Mouse (Mus musculus) hindbrain, embryonic 12.5 days (tissue): ENCODE data around the gene Tbx21. TPM values are rescaled to one million over a fixed set of nuclear protein-coding genes. Genes with fewer than 3 reads are reported as not detected.

Experiments used
- ATAC-seq: fragments of 200-750 bp; cut with Nextera tagmentation; 2 replicates; pipeline ENCODE4 v1.8.0; 2017; ENCODE audit warnings: moderate TSS enrichment; ENCODE audit not compliant: low FRiP score
- H3K27ac ChIP-seq: fragments of 300-500 bp; sonication (generic); 2 replicates; pipeline ENCODE4 v1.5.1; 2016; ENCODE audit warnings: mild to moderate bottlenecking
- H3K27me3 ChIP-seq: fragments of 300-500 bp; sonication (generic); 2 replicates; pipeline ENCODE4 v1.6.1; 2016; ENCODE audit warnings: mild to moderate bottlenecking
- H3K36me3 ChIP-seq: fragments of 300-500 bp; sonication (generic); 2 replicates; pipeline ENCODE4 v1.6.1; 2016; ENCODE audit warnings: mild to moderate bottlenecking
- H3K4me1 ChIP-seq: fragments of 300-500 bp; sonication (generic); 2 replicates; pipeline ENCODE4 v1.6.1; 2016
- H3K4me2 ChIP-seq: fragments of 300-500 bp; sonication (generic); replicated peaks from 2 replicates; pipeline ENCODE4 v1.6.1; 2016; ENCODE audit warnings: mild to moderate bottlenecking
- H3K4me3 ChIP-seq: fragments of 300-500 bp; sonication (generic); 2 replicates; pipeline ENCODE4 v1.5.1; 2016; ENCODE audit warnings: mild to moderate bottlenecking
- H3K9ac ChIP-seq: fragments of 300-500 bp; sonication (generic); 2 replicates; pipeline ENCODE4 v1.6.1; 2016; ENCODE audit warnings: mild to moderate bottlenecking, moderate library complexity
- H3K9me3 ChIP-seq: fragments of 300-500 bp; sonication (generic); replicated peaks from 2 replicates; pipeline ENCODE4 v1.6.1; 2016; ENCODE audit warnings: mild to moderate bottlenecking
- WGBS: fragments of 180-500 bp; shearing (Covaris S2); methylation state at CpG from one replicate; pipeline ENCODE4 v1.1.7; 2016; 5-methylcytosine and 5-hydroxymethylcytosine counted together
- polyA plus RNA-seq: library from polyadenylated mRNA; unstranded; fragments of >200 nt; fragmentation: Nextera tagmentation; extraction: Ambion mirVana; gene quantifications from 2 replicates; pipeline ENCODE4 v1.2.1, GENCODE M21; 2016

The Tbx21 gene
- polyA plus RNA-seq, 1 experiment from 2014 or later, result 0.10 TPM

DNA sequence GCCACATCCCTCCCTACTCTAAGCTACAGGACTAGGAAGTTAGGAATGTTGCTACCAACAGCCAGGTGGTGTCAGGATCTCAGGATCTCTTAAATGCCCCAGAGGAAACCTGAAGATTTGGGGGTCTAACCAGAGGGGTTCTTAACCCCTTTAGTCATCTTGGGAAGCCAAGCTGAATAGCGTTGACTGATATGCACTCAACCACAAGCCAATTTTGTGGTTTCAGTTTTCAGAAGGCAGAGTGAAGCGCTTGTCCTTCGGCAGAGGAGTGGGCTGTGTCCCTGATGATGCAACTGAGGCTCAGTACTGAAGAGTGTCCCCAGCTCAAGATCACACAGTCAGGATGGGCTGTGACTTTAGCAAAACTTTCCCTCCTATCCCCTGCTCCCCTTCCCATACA lies 13.8 kb upstream of the Tbx21 start:
- Histone ChIP-seq H3K4me2 (no peak overlapping the region), H3K36me3 (no peaks in the 10 kb centered on the region), H3K27me3 (peaks cover 58% of the 10 kb centered on the region), H3K9me3 (no peaks in the 10 kb centered on the region), H3K9ac (no peak overlapping the region), H3K27ac (no peak overlapping the region), H3K4me3 (no peak overlapping the region), H3K4me1 (peaks cover 23% of the 10 kb centered on the region)
- ATAC-seq, result no peak
- WGBS, result 69% methylated on average over 3 of the region's 3 CpGs

DNA sequence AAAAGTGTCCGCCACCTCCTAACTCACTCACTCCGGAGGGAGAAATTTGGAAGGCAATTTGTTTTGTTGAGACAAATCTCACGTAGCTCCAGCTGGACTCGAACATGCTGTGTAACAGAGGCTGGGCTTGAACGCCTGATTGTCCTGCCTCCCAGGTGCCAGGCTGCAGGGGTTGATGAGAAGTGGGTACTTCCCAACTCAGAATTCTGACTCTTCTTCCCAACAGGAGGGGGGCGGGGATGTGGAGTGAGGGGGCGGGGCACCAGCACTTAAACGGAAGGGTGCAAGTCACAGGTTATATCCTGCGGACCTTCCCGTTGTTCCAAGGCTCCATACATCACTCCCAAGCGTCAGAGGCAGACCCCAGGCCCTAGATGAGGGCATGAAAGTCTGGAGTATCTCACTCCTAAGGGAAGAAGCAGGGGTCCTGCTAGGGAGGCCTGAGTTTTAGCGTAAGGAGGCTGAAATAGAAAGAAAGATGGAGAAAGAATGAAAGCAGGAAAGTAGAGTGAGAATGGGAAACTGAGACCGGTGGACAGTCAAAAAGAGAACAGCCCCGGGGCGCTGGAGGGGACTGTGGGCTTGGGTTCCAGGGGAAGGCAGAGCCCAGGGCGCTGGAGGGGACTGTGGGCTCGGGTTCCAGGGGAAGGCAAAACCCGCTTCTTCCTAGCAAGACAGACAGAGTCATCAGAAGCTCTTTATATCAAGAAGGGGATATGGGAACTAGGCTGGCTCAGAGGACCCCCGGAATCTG lies 12.5 kb upstream of the Tbx21 start:
- no peaks in the 10 kb centered on the region for H3K9me3 ChIP-seq
- H3K27me3 ChIP-seq, result peaks cover 53% of the 10 kb centered on the region
- H3K4me3 ChIP-seq, result peak overlapping the region; percentile 45
- H3K27ac ChIP-seq, result no peak overlapping the region
- no peak for ATAC-seq
- no peaks in the 10 kb centered on the region for H3K36me3 ChIP-seq
- H3K9ac ChIP-seq, result peak overlapping the region; percentile 56; the same call in 1 of the 2 replicates
- H3K4me1 ChIP-seq, result peaks cover 30% of the 10 kb centered on the region
- 10% methylated on average over 19 of the region's 19 CpGs for WGBS
- H3K4me2 ChIP-seq, result peak overlapping the region; percentile 79

DNA sequence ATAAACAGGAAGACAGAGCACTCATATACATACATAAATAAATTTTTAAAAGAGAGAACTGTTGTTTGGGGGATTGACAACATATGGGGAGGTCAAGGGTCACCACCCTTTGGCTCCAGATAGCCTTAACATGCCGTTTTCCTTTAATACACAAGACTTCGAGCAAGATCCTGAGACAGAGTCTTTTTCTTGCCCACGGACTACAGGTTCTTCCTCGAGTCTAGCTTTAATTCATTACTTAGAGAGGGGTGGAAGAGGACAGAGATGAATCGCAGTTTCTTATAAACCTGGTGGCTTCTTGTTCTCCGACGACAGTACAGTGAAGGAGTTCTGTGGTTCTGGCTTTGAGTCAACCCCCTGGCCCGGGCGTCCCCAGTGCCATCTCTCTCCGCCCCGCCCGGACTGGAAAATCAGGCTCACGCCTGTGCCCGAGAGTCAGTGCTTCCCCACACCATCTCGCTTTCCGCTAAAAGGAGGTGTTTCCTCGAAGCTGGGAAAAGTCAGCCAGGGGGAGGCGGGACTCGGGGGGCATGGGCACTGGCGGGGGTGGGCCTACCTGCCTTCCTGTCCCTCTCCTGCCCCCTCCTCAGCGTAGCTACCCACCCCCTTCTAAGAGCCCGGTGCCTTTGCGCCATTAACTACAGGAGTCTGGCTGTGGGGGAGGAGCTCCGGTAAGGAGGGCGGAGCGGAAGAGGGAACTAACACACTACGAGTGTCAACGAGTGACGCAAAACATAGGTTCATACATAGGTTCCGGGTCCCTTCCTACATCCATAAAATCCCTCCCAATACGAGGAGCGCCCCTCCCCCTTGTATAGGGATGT lies 11.7 kb upstream of the Tbx21 start:
- Histone ChIP-seq H3K9ac (peak overlapping the region; percentile 56), H3K27me3 (peaks cover 46% of the 10 kb centered on the region), H3K36me3 (no peaks in the 10 kb centered on the region), H3K4me3 (peak overlapping the region; percentile 45), H3K9me3 (no peaks in the 10 kb centered on the region), H3K4me2 (peak overlapping the region; percentile 79), H3K4me1 (peaks cover 27% of the 10 kb centered on the region), H3K27ac (no peak overlapping the region)
- WGBS, result 4% methylated on average over 32 of the region's 32 CpGs
- 0 out of 2 replicates have a peak, but pooled peaks have one; percentile 41 for ATAC-seq

DNA sequence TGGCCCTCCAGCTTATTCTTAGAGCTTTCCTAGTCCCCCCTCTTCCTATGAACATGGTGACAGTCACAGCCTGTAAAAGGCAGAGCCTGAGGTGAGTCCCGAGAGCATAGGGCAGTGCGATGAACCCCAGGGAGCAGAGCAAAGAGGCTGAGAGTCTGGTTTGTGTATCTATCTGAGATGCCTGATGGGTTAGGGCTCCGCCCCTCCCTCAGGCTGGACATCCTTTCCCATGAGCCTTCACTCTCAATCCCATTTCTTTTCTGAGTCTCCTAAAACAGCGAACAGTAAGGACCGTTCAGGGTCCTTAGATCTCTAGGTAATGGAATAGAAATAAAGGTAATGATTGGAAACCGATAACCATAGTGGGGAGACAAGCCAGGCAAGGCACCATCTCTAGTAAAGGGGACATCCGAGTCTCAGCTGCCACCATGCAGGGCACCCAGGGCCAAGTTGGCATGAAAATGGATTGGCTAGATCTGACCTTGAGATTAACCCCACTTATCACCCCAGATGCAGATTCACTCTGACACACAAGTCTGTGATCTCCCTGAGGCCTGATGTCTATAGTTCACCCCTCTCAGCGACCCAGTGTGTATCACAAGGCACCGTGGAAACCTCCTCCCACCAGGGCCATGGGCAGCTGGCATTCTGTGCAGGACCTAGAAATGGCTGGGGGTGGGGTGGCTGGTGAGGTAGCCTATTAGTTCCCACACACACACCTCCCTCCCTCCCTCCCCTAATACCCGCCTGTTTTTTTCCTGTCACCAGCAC lies 9.3 kb upstream of the Tbx21 start:
- peaks cover 30% of the 10 kb centered on the region for H3K27me3 ChIP-seq
- H3K4me3 ChIP-seq, result no peak overlapping the region
- H3K4me1 ChIP-seq, result peaks cover 35% of the 10 kb centered on the region

DNA sequence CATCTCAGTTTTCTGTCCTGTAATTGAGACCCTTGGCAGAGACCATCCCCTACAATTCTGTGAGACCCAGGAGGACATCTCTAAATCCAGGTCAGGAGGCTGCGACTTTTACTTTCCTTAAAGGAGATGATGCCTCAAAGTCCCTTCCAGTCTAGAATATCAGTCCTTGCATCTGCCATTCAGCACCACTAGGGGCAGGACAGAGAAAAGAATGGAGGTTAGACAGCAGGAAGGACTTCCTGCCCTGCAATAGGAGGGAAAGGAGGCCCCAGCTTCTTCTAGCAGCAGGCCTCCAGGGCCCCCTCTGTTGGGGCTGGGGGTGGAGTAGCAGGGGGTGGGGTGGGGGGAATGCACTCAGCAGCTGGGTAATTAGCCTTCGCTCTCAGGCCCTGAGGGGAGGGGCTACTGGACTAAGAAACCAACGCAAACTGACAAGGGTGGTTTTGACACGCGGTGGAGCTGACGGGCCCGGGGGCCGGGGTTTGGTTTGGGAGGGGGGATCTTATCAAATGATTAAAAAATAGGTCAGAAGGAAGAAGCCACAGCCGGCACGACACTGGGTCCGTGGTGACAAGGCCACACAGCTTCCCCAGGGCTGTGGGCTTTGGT lies 8.3 kb upstream of the Tbx21 start:
- Histone ChIP-seq H3K4me3 (no peak overlapping the region), H3K9me3 (no peaks in the 10 kb centered on the region), H3K9ac (no peak overlapping the region), H3K27me3 (peaks cover 36% of the 10 kb centered on the region), H3K36me3 (no peaks in the 10 kb centered on the region), H3K27ac (no peak overlapping the region), H3K4me2 (0 out of 2 replicates have a peak overlapping the region, but pooled peaks have one; percentile 3), H3K4me1 (peaks cover 35% of the 10 kb centered on the region)
- ATAC-seq, result 0 out of 2 replicates have a peak, but pooled peaks have one; percentile 3
- 19% methylated on average over 11 of the region's 11 CpGs for WGBS

More for the DNA sequence above, 9.3 kb upstream of the Tbx21 start:
- H3K36me3 ChIP-seq, result no peaks in the 10 kb centered on the region
- H3K9me3 ChIP-seq, result no peaks in the 10 kb centered on the region
- ATAC-seq, result 0 out of 2 replicates have a peak, but pooled peaks have one; percentile 11
- H3K27ac ChIP-seq, result no peak overlapping the region
- no peak overlapping the region for H3K4me2 ChIP-seq
- 61% methylated on average over 10 of the region's 10 CpGs for WGBS
- H3K9ac ChIP-seq, result no peak overlapping the region

DNA sequence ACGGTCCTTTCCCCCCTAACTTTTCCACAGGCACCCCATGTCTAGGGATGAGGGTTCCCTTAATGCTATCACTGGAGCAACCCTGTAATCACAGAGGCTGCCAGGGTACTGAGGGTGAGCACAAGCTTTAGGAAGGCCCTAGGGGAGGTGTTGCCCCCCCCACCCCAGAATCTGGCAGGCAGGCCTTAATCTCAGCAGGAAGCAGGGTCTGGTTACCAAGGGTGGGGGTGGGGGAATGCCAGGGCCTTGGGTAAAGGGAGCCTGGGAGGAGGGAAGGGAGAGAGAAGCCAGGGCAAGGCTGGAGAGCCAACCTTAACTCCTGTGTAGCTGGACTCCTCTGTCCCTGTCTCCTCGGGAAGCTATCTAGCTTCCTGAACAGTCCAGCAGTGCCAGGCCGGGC lies 5.5 kb upstream of the Tbx21 start:
- Histone ChIP-seq H3K9me3 (no peaks in the 10 kb centered on the region), H3K36me3 (no peaks in the 10 kb centered on the region), H3K27me3 (peaks cover 39% of the 10 kb centered on the region), H3K4me1 (peaks cover 25% of the 10 kb centered on the region), H3K4me2 (no peak overlapping the region), H3K9ac (no peak overlapping the region), H3K4me3 (no peak overlapping the region), H3K27ac (no peak overlapping the region)
- no peak for ATAC-seq
- WGBS, result 61% methylated on average over 3 of the region's 3 CpGs

DNA sequence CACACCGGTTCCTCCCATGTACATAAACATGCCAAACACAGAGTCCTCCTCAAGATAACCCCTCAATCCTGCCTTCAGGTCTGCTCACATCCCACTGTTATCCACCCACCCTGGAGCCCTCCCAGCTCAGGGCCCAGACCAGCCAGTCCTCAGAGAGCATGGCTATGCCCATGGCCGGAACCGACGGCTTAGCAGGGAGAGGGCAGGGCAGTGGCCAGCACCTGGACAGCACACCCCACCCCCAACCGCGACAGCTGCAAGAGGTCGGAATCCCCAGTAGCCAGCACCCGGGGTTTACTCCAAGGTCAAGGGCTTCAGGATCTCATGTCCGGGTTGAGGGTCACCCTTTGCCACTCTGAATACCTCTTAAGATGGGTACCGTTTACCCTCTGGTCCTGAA lies 5.1 kb upstream of the Tbx21 start:
- Histone ChIP-seq H3K27me3 (peaks cover 43% of the 10 kb centered on the region), H3K4me1 (peaks cover 28% of the 10 kb centered on the region), H3K4me2 (no peak overlapping the region), H3K27ac (no peak overlapping the region), H3K9ac (no peak overlapping the region), H3K4me3 (no peak overlapping the region), H3K36me3 (no peaks in the 10 kb centered on the region), H3K9me3 (no peaks in the 10 kb centered on the region)
- no peak for ATAC-seq
- 52% methylated on average over 10 of the region's 10 CpGs for WGBS

DNA sequence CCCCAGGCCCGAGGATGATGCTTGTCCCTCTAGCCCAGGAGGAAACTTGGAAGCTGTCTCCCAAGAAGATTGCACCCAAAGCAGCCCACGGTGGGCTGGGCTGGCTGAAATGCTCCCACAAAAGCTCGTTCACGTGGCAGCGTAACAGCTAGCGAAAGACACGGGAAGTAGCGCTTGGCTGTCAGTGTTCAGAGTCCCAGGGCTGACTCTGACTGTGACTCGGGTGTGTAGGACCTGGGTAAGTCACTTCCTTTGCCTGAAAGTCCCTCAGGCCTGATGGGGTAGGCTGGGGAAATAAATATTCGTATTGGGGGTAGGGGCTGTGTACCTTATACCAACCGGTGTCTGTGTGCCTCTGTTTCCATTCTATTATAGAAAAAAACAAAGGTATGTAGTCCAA lies 666 bp upstream of the Tbx21 start:
- H3K27me3 ChIP-seq, result peaks cover 76% of the 10 kb centered on the region
- H3K4me1 ChIP-seq, result peaks cover 25% of the 10 kb centered on the region
- no peak overlapping the region for H3K27ac ChIP-seq
- H3K4me2 ChIP-seq, result peak overlapping the region; percentile 69; the same call in 1 of the 2 replicates
- H3K36me3 ChIP-seq, result no peaks in the 10 kb centered on the region
- no peaks in the 10 kb centered on the region for H3K9me3 ChIP-seq
- 0 out of 2 replicates have a peak overlapping the region, but pooled peaks have one; percentile 18 for H3K9ac ChIP-seq
- 7% methylated on average over 11 of the region's 11 CpGs for WGBS
- no peak for ATAC-seq
- no peak overlapping the region for H3K4me3 ChIP-seq

DNA sequence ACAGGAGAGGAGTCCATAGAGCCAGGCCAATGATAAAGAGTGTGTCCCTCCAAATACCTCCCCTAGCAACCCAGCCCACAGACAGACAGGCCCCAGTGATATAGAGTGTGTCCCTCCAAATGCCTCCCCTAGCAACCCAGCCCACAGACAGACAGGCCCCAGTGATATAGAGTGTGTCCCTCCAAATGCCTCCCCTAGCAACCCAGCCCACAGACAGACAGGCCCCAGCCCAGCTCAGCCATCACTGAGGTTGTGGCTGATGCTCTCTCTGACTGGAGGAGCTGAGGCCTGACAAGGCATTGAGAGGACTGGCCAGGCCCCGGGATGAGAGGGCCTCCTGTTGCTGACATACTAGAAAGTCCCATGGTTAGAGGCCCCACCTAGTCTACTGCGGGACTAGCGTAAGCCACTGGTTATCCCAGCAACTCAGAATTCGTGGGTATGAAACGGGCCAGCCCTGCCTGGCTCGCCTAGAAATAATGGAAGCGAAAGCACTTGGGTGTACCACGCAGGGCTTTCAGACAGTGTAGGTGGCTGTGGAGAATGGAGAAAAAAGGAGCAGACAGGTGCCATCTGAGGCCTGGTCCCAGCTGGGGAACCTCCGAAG lies 2.5 kb downstream of the Tbx21 start:
- no peak for ATAC-seq
- Histone ChIP-seq H3K4me3 (no peak overlapping the region), H3K4me1 (peaks cover 19% of the 10 kb centered on the region), H3K27me3 (peaks cover 56% of the 10 kb centered on the region), H3K9me3 (no peaks in the 10 kb centered on the region), H3K36me3 (no peaks in the 10 kb centered on the region), H3K4me2 (no peak overlapping the region), H3K27ac (no peak overlapping the region), H3K9ac (no peak overlapping the region)
- 77% methylated on average over 9 of the region's 9 CpGs for WGBS

DNA sequence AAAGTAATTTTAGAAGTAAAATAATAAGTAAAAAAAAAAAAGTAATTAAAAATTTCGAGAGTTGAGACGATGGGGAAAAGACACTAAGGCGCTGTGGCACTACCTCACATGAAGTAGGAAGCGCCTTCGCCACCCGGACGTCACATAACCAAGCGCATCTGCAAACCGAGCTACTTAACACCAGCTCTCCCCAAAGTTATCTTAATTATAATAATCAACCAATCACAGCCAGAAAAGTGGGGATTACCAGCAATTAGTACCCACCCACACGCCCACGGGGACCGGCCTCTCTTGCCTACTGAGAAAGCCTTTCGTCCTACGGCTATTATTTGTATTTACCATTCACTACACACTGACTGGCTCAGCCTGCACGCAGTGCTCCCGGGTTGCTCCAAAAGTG lies 6.2 kb downstream of the Tbx21 start:
- Histone ChIP-seq H3K27me3 (peaks cover 20% of the 10 kb centered on the region), H3K4me2 (no peak overlapping the region), H3K27ac (no peak overlapping the region), H3K4me1 (peaks cover 4% of the 10 kb centered on the region; the same call in 1 of the 2 replicates), H3K9me3 (no peaks in the 10 kb centered on the region), H3K4me3 (no peak overlapping the region), H3K9ac (no peak overlapping the region), H3K36me3 (no peaks in the 10 kb centered on the region)
- 82% methylated on average over 16 of the region's 16 CpGs for WGBS
- ATAC-seq, result no peak

DNA sequence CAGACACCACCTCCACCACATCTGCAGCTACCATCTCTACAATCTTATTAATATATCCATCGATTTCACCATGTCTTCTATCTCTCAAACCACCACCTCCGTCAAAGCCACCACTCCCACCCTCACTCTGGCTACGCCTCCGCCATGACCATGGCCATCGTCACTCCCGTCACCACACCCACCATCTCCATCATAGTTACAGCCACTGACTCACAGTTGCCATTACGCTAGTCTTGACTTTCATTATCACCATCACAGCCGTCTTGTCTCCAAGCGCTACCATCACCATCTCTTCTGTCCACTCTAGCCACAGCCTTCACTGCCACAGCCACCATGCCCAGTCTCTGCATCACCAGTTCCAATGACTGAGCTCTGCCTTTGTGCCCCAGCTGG lies 11.0 kb downstream of the Tbx21 start:
- H3K4me3 ChIP-seq, result no peak overlapping the region
- no peak for ATAC-seq
- 87% methylated on average over 9 of the region's 9 CpGs for WGBS

More for the DNA sequence above, 11.0 kb downstream of the Tbx21 start:
- Histone ChIP-seq H3K36me3 (no peaks in the 10 kb centered on the region), H3K4me1 (no peaks in the 10 kb centered on the region), H3K9me3 (no peaks in the 10 kb centered on the region), H3K9ac (no peak overlapping the region), H3K27me3 (peaks cover 11% of the 10 kb centered on the region), H3K27ac (no peak overlapping the region), H3K4me2 (no peak overlapping the region)
